Mouse (Mus musculus) bone marrow, adult 2 months (tissue): ENCODE results near the gene Btn2a2.

Source experiments
- CTCF ChIP-seq: fragments of 200-500 bp; IDR thresholded peaks from 2 replicates; pipeline ENCODE4 v1.5.1; 2011; ENCODE audit warnings: low read length, control low read depth; ENCODE audit not compliant: control insufficient read depth, insufficient read depth
- POLR2A ChIP-seq: fragments of 200-500 bp; IDR thresholded peaks from 2 replicates; pipeline ENCODE4 v1.6.1; 2011; ENCODE audit warnings: low read depth, mild to moderate bottlenecking, control low read depth, low read length, borderline replicate concordance; ENCODE audit not compliant: control insufficient read depth

DNA sequence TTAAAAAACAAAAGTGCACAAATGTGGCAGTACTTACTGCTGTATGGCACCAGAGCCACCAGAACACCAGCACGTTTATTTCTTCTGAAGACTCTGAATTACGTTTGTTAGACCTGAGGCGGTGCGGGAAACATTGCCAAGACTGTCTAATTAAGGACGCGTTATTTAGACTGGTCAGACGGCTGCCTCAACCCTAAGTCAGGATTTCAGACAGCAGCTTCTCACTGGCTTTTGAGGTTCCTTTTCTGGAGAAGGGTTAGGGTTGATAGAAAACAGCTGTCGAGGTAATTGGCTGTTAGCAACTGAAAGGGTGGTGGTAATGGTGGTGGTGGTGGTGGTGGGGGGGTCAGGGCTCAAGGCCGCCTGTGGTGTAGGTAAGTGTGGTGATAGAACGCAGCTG lies 10.0 kb upstream of the Btn2a2 start:
- TF ChIP-seq POLR2A: no peak
- no peak for TF ChIP-seq CTCF
